Mouse (Mus musculus) heart, postnatal 0 days (tissue): ENCODE data around the gene March8.

Source experiments
- CTCF ChIP-seq: IDR thresholded peaks from 2 replicates; pipeline ENCODE4 v1.5.1; 2016; ENCODE audit warnings: antibody characterized with exemption, control low read depth, low read depth
- EP300 ChIP-seq: IDR thresholded peaks from 2 replicates; pipeline ENCODE4 v1.6.1; 2016; ENCODE audit warnings: antibody characterized with exemption, low read depth

GRCm38 (mm10) chr6:116406152-116406551 lies 68.3 kb downstream of the March8 start:
- no peak for TF ChIP-seq CTCF
- TF ChIP-seq EP300: no peak
